Mouse (Mus musculus) c-Kit-positive CD71-negative TER-119-negative erythroid progenitor cells, embryonic 14.5 days (primary cell): ENCODE measurements around the gene Vmn2r-ps159.
"Not testable (repeated sequence)": the region's sequence is repeated elsewhere in the genome, so short reads cannot be mapped to it uniquely, and the experiment has no call there.

ENCODE experiments used
- DNase-seq: peaks from one replicate; pipeline ENCODE4 v3.0.0-alpha.2; 2013; ENCODE audit warnings: low read depth

Gene Vmn2r-ps159

DNA sequence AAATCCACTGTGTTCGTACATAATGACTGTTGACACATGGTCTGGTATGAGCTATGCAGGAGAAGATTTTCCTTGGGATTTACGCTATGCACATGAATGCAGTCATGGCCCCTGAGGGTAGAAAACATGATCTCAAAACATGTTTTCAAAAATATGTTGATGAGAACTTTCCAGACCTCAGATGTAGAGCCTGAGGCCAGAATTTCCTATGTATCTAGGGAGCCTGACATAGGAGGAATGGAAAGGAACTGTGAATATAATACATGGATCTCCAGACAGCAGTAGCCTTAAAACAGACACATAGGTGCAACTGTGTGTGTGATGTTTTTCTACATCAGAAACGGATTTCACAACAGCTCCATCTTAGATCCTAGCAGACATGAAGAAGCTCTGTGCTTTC lies at the start of gene Vmn2r-ps159:
Vmn2r-ps159 (plus strand) TSS at position 301 of the 400 bp plus-strand sequence.
- DNase-seq: not testable (repeated sequence)

DNA sequence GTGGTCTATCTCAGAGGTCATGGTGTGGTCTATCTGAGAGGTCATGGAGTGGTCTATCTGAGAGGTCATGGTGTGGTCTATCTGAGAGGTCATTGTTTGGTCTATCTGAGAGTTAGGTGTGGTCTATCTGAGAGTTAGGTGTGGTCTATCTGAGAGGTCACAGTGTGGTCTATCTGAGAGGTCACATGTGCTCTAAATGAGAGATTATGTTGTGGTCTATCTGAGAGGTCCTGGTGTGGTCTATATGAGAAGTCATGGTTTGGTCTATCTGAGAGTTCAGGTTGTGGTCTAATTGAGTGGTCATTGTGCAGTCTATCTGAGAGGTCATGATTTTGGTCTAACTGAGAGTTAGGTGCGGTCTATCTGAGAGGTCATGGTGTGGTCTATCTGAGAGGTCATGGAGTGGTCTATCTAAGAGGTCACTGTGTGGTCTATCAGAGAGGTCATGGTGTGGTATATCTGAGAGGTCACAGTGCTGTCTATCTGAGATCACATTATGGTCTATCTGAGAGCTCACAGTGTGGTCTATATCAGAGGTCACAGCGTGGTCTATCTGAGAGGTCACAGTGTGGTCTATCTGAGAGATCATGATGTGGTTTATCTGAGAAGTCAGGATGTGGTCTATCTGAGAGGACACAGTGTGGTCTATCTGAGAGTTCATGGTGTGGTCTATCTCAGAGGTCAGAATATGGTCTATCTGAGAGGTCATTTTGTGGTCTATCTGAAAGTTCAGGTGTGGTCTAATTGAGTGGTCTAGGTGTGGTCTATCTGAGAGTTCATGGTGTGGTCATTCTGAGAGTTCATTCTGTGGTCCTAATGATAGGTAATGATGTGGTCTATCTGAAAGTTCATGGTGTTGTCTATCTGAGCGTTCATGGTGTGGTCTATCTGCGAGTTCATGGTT lies 10.9 kb downstream of the Vmn2r-ps159 start:
- not testable (repeated sequence) for DNase-seq

DNA sequence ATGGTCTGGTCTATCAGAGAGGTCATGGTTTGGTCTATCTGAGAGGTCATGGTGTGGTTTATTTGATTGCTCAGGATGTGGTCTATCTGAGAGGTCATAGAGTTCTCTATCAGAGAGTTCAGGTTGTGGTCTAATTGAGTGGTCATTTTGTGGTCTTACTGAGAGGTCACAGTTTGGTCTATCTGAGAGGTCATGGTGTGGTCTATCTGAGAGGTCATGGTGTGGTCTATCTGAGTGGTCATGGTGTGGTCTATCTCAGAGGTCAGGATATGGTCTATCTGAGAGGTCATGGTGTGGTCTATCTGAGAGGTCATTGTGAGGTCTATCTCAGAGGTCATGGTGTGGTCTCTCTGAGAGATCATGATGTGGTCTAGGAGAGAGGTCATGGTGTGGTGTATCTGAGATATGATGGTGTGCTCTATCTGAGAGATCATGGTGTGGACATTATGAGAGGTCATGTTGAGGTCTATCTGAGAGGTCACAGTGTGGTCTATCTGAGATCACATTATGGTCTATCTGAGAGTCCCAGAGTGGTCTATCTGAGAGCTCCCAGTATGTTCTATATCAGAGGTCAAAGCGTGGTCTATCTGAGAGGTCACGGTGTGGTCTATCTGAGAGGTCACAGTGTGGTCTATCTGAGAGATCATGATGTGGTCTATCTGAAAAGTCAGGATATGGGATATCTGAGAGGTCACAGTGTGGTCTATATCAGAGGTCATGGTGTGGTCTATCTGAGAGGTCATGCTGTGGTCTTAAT lies 11.8 kb downstream of the Vmn2r-ps159 start:
- no peak for DNase-seq

DNA sequence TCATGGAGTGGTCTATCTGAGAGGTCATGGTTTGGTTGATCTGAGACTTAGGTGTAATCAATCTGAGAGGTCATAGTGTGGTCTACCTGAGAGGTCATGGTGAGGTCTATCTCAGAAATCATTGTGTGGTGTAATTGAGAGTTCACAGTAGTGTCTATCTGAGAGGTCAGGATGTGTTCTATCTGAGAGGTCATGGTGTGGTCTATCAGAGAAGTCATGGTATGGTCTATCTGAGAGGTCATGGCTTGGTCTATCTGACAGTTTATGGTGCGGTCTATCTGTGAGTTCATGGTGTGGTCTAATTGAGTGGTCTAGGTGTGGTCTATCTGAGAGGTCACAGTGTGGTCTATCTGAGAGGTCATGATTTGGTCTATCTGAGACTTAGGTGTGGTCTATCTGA lies 12.4 kb downstream of the Vmn2r-ps159 start:
- no peak for DNase-seq

DNA sequence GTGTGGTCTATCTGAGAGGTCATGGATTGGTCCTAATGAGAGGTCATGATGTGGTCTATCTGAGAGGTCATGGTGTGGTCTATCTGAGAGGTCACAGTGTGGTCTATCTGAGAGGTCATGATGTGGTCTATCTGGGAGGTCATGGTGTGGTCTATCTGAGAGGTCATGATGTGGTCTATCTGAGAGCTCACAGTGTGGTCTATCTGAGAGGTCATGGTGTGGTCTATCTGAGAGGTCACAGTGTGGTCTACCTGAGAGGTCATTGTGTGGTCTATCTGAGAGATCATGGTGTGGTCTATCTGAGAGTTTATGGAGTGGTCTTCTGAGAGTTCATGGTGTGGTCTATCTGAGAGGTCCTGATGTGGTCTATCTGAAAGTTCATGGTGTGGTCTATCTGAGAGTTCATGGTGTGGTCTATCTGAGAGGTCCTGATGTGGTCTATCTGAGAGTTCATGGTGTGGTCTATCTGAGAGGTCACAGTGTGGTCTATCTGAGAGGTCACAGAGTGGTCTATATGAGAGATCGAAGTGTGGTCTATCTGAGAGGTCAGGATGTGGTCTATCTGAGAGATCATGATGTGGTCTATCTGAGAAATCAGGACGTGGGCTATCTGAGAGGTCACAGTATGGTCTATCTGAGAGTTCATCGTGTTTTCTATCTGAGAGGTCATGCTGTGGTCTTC lies 26.0 kb downstream of the Vmn2r-ps159 start:
- DNase-seq: not testable (repeated sequence)
